Mouse (Mus musculus): ENCODE data around the gene Olfr1392.
"Not testable (repeated sequence)": the region's sequence is repeated elsewhere in the genome, so short reads cannot be mapped to it uniquely, and the experiment has no call there.

Gene Olfr1392

GRCm38 (mm10) chr11:49252048-49252447, 33.0 kb upstream of the Olfr1392 start:
- DNase-seq (ENCODE audit: low spot score): no peak

DNA sequence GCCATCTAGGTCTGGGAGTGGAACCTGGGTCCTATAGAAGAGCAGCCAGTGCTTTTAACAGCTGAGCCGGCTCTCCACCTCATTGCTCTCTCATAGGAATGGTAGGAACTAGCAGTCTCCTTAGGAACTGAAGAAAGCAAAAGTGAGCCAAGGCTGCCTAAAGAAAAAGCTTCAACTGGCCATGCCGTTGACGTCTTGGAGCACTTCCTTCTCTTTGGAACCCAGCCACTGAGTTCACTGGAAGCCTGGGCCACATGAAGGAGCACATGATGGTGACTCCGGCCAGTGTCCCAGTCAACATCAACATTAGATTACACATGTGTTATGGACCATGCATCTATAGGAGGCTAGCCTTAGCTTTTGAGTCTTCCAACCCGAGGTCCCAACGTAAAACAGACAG, 32.0 kb upstream of the Olfr1392 start:
- DNase-seq (ENCODE audit: low spot score): no peak

GRCm38 (mm10) chr11:49259296-49259695, 25.8 kb upstream of the Olfr1392 start:
- no peak for DNase-seq (ENCODE audit: low spot score)

DNA sequence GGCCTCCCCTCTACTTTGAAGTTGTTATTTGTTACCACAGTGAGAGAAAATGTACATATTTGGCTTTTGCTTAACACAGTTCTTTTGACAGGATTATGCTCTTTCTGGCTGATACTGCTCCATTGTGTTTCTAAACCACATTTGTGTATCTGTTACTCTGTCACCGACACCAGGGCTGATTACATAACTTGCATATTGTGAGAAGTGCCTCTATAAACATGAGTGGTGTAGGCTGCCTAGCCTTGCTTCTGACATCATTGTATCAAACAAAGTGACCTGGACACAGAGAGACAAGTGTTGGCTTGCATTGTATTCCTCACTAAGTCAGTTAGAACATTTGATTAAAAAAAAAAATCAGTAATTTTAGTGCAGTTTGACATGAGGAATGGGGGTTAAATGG, 25.3 kb upstream of the Olfr1392 start:
- DNase-seq (ENCODE audit: low spot score): no peak

- DNase-seq (ENCODE audit: low spot score): no peak
These were observed 24.3 kb upstream of the Olfr1392 start for GRCm38 (mm10) chr11:49260598-49261312.

- no peak for DNase-seq (ENCODE audit: low spot score)
These were observed 23.7 kb upstream of the Olfr1392 start for GRCm38 (mm10) chr11:49261313-49261855.

DNA sequence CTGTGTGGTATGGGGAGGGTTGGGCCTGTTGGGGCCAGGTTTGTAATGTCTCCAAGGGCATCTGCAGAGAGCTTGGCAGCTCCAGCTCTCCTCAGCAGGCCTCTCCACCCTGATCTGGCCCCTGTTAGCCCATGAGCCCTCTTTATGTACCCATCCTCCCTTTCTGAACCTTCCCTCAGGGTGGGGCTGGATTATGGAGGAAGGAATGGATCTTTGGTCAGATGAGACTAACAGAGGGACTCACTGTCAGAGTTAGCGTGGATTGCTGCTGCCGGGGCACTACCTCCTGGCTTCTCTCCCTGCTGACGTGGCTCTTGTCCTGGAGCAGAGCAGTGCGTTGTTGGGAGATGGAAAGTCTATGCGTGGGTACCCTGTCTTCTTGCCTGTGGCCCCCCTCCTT, 22.8 kb upstream of the Olfr1392 start:
- no peak for DNase-seq (ENCODE audit: low spot score)

- DNase-seq (ENCODE audit: low spot score): no peak
These were observed 21.9 kb upstream of the Olfr1392 start for GRCm38 (mm10) chr11:49263149-49263548.

- no peak for DNase-seq (ENCODE audit: low spot score)
These were observed 21.0 kb upstream of the Olfr1392 start for GRCm38 (mm10) chr11:49264081-49264480.

GRCm38 (mm10) chr11:49264622-49265021, 20.5 kb upstream of the Olfr1392 start:
- DNase-seq (ENCODE audit: low spot score): no peak

- no peak for DNase-seq (ENCODE audit: low spot score)
These were observed 20.0 kb upstream of the Olfr1392 start for GRCm38 (mm10) chr11:49265101-49265500.

GRCm38 (mm10) chr11:49266671-49267070, 18.4 kb upstream of the Olfr1392 start:
- no peak for DNase-seq (ENCODE audit: low spot score)

DNA sequence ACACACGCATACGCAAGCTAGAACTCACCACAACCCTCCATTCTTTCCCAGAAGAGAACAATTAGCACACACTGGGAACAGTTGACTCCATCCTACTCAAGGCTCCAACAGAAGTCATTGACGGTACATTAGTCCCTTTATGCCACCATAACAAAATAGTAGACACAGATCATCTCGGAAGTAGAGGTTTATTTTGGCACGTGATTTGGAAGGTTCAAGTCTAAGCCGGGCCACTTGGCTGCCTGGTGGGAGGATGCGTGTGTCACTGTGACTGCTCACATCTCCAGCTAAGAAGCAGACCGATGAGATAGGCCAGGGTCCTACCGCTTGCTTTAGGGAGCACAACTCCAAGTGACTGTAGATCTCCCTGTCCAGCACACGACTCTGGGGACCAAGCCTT, 17.8 kb upstream of the Olfr1392 start:
- DNase-seq (ENCODE audit: low spot score): no peak

DNA sequence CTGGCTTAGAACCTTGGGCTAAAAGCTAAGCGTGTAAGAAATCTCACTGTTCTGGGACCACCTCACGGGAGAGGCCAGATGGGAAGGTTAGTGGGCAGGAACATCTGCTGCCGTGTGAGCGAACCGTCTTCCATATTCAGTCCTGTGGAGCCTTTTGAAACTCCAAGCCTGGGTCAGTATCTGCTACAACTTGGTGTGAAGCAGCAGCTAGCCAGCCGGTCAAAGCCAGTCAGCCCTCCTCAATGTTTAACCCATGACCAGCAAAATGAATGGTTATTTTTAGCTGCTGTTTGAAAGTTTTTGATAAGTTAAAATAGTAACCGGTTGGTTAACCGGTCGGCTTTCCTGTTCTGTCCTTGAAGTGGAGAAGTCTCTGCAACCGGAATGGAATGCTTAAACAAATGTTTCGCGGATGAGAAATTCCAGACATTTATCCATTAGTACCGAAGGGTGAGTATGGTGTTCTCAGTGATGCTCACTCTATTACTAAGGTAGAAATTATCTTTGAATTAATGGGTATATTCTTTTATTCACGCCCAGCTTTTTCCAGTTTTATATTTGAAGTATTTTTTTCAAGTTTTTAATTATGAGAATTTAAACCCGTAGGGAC, 17.0 kb upstream of the Olfr1392 start:
- no peak for DNase-seq (ENCODE audit: low spot score)

DNA sequence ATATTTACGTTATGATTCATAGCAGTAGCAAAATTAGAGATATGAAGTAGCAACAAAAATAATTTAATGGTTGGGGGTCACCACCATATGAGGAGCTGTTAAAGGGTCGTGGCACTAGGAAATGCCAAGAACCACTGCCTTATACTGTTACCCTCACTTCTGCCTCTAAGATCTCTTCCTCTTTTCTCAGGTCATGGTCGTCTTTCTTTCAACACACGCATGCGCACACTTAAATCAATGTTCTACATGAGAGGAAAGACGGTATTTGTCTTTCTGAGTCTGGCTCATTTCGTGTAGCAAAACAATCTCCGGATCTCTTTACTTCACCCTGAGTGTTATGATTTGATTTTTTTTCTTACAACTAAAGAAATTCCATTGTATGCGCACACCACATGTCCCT, 15.3 kb upstream of the Olfr1392 start:
- DNase-seq (ENCODE audit: low spot score): no peak

- DNase-seq (ENCODE audit: low spot score): no peak
These were observed 14.7 kb upstream of the Olfr1392 start for GRCm38 (mm10) chr11:49270368-49270767.

DNA sequence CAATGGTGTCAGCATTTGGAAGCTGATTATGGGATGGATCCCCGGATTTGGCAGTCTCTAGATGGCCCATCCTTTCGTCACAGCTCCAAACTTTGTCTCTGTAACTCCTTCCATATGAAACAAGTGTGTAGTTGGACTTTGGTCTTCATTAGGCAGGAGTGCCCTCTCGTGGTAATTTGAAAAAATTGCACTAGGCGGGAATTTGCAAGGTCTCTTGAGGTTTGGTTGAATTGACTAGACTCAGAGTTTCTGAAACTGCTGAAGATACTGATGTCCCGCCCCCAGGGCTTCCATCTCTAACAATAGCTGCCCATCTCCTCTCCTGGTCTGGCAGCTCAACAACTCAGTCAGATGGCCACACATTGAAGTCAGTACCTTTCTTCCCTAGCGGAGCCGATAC, 13.7 kb upstream of the Olfr1392 start:
- DNase-seq (ENCODE audit: low spot score): no peak

DNA sequence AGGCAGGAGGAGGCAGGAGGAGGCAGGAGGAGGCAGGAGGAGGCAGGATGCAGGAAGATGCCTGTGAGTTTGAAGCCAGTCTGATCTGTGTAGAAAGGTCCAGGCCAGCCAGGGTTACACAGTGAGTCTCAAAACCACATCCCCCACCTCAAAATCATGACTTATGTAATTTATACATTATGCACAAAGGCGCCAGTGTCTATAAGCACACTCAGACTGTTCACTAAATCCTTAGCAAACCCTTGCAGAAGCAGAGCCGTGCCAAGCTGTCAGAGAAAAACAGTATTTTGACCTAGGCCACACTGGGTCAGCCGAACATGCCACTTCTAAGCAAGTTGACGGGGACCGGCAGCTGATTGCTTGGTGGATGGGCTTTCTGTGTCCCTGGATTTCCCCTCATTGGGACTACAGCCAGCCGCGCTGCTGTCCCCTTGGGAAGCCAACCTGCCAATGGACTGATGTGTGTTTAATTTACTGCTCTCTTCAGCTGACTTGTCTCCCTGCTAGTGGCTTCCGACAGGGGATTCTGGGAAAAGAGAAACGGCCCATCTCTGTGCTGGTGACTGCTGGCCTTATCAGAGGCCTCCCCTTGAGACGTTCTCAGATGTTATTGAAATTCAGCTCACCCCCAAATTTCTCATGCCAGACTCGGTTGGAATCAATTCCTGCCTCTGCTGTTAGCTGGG, 11.1 kb upstream of the Olfr1392 start:
- no peak for DNase-seq (ENCODE audit: low spot score)

- DNase-seq (ENCODE audit: low spot score): no peak
These were observed 6.9 kb upstream of the Olfr1392 start, which contains the start of gene Olfr1393 for GRCm38 (mm10) chr11:49278222-49278621. TSS of gene Olfr1393 (plus strand) at chr11:49278304.

- peak; percentile 14 for DNase-seq (ENCODE audit: low spot score)
These were observed 2.2 kb downstream of the Olfr1392 start for GRCm38 (mm10) chr11:49287251-49287650.

DNA sequence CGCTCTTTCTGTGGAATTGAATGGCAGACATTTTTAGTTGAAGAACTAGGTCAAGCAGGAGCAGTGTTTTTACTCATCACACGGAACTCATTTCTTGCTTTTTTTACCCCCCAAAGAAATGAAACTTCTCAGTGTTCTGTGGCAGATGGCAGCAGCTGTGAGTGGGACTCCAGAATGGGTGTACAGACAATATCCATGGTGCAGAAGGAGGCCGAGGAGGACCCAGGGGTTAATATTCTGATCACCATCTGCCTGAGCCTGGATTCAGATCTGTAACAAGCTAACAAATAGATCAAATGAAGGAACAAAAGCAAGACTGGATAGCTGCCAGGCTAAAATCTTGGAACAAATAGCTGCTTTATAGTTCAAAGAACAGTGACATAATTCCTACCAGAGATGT, 7.7 kb downstream of the Olfr1392 start:
- no peak for DNase-seq (ENCODE audit: low spot score)

DNA sequence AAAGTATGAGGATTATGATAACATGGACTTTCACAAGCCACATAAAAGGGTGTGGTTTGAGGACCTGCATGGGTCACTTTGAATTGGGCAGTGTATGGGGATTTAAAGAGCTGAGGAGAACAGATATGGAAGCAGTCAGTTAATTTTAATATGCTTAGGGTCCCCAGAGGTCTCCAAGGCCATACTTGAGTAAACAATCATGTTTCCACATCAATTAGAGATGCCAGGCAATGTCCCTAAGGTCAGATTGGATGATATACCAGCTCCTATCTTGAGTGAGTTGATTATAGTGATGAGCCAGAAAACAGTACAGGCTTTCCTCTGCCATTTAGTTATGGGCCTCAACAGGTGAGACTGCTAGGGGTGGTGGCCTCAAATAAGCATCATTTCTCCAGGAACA, 19.4 kb downstream of the Olfr1392 start, which contains the start of gene Olfr10:
Olfr10 (plus strand) TSS at position 301 of the 400 bp plus-strand sequence.
- no peak for DNase-seq (ENCODE audit: low spot score)

DNA sequence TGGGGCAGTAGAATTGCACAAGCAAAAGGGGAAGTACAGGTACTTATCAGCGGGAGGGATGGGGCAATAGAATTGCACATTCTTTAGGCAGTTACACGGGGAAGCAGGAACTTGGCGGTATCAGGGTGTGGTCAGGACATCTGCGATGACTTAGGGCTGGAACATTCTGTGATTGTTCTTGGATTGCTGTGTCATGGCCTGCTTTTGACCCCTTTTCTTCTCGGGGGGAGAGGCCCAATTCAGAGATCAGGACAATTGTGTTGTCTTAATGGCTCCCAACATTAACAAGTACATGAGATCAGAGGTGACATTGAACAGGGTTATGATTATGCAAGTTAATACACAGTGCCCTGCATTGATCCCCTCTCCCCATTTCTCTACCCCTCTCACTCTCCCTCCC, 23.5 kb downstream of the Olfr1392 start:
- DNase-seq (ENCODE audit: low spot score): not testable (repeated sequence)

Measured in left cerebral cortex, adult 11 months (tissue).